Mouse (Mus musculus): ENCODE measurements around the gene Il12rb1. TPM values are rescaled to one million over a fixed set of nuclear protein-coding genes. Genes with fewer than 3 reads are reported as not detected.
A peak's percentile ranks its signal among the peaks of the same experiment; 100 is the strongest.

The Il12rb1 gene
- polyA plus RNA-seq, 1 experiment: 0.58 TPM

- DNase-seq (ENCODE audit: low spot score): no peak
Measured at GRCm38 (mm10) chr8:70773833-70774232, 34.4 kb upstream of the Il12rb1 start.

GRCm38 (mm10) chr8:70774740-70775139 lies 33.5 kb upstream of the Il12rb1 start:
- DNase-seq (ENCODE audit: low spot score): no peak

- no peak for DNase-seq (ENCODE audit: low spot score)
Measured at GRCm38 (mm10) chr8:70775227-70775626, 33.0 kb upstream of the Il12rb1 start.

GRCm38 (mm10) chr8:70775851-70776495 lies 32.3 kb upstream of the Il12rb1 start:
- DNase-seq (ENCODE audit: low spot score): no peak

GRCm38 (mm10) chr8:70776496-70777444 lies 31.5 kb upstream of the Il12rb1 start, which contains the start of gene Pik3r2:
TSS of gene Pik3r2 (minus strand) at chr8:70776713.
- peak; percentile 98 for DNase-seq (ENCODE audit: low spot score)

DNA sequence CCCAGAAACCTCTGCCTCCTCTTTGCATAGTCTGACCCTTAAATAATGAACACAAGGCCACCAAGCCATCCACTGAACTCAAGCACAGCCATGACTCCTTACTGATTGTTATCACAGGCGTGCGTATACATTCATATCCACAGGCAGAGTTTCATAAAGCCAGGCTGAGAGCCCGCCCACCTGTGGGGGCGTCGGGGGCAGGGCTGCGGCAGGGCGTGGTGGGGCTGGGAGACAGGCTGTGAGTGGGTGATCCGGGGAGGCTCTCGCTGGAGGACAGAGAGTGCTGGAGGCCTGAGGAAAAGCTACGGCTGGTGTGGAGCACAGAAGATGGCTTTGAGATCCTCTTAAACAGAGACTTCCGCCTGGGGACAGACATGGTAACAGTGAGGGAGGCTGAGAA lies 28.2 kb upstream of the Il12rb1 start:
- no peak for DNase-seq (ENCODE audit: low spot score)

DNA sequence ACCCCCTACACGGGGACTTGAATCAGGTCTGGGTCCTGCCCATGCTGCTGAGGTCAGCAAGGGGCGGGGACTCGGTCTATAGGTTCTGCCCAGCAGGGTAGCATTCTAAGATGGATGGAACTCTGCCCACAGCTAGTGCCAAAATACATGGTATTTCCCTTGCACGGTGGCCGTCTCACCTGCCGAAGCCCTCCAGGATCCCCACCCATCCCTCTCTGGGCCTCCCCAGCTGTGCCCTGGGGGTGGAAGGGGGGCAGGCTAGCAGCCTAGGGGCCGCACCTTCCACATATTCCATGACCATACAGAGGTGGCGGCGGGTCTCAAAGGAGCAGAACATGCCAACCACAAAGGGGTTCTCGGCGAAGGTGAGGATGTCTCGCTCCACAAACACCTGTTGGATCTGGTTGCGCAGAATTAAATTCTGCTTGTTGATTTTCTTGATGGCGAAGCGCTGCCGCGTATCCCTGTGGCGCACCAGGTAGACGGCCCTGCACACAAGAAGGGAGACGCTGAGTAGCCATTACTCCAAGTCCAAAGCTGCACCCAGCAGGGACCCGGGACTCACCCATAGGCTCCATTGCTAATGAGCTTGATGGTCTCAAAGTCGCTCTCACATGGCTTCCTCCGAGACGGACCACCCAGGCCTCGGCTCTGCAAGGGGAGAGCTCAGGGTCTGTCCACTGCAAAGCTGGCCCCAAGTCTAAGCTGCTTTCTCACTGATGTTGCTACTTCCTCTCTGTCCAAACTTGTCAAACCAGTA lies 21.8 kb upstream of the Il12rb1 start:
- no peak for DNase-seq (ENCODE audit: low spot score)

GRCm38 (mm10) chr8:70787051-70787445 lies 21.2 kb upstream of the Il12rb1 start:
- no peak for DNase-seq (ENCODE audit: low spot score)

DNA sequence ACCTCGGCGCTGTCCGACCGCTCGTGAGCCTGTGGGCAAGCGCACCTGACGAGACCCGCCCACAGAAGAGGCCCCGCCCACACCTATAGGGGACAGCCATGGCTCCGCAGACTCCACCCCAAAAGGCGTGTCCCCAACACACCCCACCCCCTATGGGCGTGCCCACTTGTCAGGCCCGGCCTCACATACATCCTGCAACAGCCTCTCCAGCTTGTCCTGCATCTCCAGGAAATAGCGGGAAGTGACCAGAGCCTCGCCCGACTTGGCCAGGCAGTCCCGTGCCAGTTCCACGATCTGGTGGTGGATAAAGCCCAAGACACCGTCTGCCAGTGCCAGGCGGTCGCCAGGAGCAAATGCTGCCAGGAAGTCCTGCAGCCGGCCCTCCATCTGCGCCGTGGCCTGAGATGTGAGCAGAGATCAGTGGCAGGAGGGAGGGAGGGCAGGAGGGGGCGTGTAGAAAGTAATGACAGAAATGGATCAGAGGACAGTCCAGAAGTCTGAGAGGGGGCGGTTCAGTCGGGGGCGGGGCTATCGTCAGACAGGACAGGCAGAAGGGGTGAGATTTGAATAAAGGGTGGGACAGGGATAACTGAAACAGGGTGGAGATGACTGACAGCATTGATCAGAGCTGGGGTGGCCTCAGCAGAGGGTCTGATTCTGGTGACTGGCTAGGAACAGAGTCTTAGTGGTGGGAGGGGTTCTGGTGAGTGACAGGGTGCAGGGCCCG lies 20.1 kb upstream of the Il12rb1 start:
- DNase-seq (ENCODE audit: low spot score): no peak

GRCm38 (mm10) chr8:70789046-70789445 lies 19.2 kb upstream of the Il12rb1 start:
- DNase-seq (ENCODE audit: low spot score): no peak

- no peak for DNase-seq (ENCODE audit: low spot score)
Measured at GRCm38 (mm10) chr8:70790846-70791245, 17.4 kb upstream of the Il12rb1 start.

DNA sequence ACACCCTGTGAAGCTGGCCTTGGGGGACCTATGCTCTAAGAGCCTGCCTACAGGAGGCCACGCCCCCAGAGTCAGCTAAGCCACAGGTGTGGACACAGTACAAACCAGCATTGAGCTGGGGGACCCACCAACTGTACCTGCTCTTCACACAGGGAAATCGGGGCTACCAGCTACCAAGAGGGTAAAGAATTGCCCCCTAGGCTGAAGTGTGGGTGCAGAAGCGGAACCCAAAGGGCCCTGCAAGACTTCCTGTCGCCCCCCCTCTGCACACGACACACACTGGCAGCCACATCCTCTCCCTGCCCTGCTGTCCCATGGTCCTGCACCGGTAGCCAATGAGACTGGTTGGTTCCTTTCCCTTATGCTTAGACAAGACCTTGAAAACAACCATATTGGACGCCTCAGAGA lies 17.0 kb upstream of the Il12rb1 start:
- no peak for DNase-seq (ENCODE audit: low spot score)

- peak; percentile 97 for DNase-seq (ENCODE audit: low spot score)
Measured at GRCm38 (mm10) chr8:70791975-70792691, 16.1 kb upstream of the Il12rb1 start.

GRCm38 (mm10) chr8:70792700-70793099 lies 15.5 kb upstream of the Il12rb1 start:
- no peak for DNase-seq (ENCODE audit: low spot score)

DNA sequence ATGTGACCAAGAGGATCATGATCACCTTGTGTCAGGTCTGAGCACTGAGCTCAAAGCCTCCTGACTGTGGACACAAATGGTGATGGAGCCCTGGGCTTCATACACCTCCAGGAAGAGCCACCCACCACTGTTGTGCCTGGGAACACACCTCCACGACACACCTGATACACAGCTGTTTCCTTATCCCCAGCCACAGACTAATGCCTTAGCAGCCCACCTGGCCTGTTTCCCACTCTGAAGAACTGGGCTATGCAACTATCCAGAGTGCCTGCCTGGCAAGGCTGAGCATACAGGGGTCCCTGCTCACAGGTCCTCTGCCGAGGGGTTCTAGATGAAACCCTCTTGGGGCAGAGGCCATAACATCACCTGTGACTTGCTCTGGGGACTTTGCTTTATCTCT lies 14.0 kb upstream of the Il12rb1 start:
- no peak for DNase-seq (ENCODE audit: low spot score)

GRCm38 (mm10) chr8:70795370-70795769 lies 12.9 kb upstream of the Il12rb1 start:
- no peak for DNase-seq (ENCODE audit: low spot score)

DNA sequence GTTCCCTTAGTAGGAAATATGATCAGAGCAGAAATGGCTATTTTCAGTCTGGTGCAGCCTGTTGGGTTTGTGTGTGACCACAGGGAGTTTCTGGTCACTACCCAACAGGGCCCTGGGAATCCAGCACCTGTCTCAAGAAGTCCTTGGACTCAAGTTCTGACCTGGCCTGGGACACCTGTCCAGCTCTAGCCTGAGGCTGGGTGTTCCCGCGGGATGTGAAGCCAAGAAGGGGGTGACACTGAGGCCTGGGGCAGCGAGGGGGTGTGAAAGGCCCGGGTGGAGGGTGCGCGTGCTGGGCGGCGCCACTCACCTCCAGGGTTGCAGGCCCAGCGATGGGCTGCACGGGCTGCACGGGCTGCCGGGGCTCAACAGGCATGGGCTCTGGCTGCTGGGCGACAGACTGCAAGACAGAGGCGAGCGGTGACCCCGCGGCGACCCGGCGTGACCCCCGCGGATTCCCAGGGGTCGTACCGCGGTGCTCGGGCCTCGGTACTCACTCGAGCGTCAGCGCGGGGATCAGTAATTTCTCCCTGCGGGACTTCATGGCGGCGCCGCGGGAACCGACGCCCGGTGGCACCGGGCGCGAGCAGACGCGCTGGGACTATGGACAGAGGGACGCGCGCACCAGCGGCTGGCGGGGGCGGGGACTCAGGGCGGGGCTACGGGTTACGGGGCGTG lies 11.7 kb upstream of the Il12rb1 start:
- DNase-seq (ENCODE audit: low spot score): no peak

DNA sequence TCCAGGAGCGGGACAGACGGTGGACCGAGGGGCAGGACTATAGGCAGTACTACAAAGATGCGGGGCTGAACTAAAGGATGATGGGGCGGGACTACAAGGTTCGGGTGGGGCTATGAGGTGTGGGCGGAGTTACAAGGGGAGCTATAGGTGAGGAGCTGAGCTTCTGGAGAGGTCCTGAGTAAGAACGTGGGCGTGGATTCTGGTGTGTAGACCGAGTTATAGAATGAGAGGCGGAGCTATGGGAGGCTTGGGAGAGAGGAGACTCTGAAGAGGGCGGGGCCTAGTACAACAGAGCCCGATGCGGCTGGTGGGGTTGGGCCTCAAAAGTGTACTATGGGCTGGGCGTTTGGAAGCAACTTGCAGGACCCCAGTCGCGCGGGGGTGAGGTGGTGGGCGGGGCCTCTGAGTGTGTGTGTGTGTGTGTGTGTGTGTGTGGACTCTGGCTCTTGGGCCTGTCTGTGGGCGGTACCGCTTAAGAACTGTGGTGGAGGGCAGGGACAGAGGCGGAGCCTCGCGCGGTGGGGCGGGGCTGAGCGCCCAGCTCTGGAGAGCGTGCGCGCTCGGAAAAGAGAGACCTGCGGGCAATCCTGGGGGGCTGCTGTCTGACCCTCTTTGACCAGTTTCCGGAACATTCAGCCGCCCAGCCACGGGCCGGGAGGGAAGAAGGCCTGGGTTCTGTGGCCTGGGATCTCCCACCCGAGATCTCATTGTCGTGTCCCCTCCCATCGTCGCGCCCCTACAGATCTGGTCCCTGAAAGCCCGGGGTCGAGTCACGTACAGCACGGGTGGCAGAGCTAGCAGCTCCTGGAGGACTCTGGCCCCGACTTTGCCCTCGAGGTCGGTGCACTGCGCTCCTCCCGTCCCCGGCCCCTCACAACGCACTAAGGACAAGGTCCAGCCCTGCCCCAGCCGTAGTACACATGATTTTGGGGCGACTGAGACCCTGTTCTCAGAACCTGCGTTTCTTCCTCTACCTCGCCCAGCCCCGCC lies 10.9 kb upstream of the Il12rb1 start:
- DNase-seq (ENCODE audit: low spot score): peak; percentile 70

DNA sequence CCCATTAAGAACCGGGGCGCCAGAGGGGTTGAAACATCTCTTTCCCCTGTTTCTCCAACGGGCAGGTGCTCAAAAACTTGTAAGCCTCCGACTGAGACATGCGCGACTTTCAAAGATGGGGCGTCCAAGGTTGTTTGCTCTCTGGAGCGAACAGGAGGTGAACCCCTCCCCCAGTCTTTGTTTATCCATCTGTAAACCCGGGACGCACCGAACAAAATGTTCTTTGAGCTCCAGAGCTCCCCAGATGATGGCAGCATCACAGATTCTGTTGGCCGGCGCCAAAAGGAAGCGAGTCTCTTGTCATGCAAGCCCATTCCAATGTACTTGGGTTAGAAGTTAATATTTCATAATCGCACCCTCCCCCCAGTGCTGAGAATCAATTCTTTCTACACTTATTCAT lies 10.0 kb upstream of the Il12rb1 start:
- no peak for DNase-seq (ENCODE audit: low spot score)

All from urinary bladder, adult 2 months (tissue).